Mouse (Mus musculus) ovary, adult 18-20 months (tissue): Measurements from ENCODE around the gene Slc7a6.
A peak's percentile ranks its signal among the peaks of the same experiment; 100 is the strongest.

ENCODE experiments used
- DNase-seq: peaks from one replicate; pipeline ENCODE4 v3.0.0; 2022; ENCODE audit warnings: low spot score, mixed read lengths

The Slc7a6 gene

GRCm38 (mm10) chr8:106140191-106140590 lies 28.5 kb upstream of the Slc7a6 start:
- DNase-seq = no peak

GRCm38 (mm10) chr8:106140769-106141168 lies 27.9 kb upstream of the Slc7a6 start:
- peak; percentile 64 for DNase-seq

GRCm38 (mm10) chr8:106145331-106145730 lies 23.3 kb upstream of the Slc7a6 start:
- no peak for DNase-seq

- DNase-seq = no peak
Observed at GRCm38 (mm10) chr8:106146014-106146413, 22.6 kb upstream of the Slc7a6 start.

- DNase-seq = peak; percentile 80
Observed at GRCm38 (mm10) chr8:106147868-106148565, 20.6 kb upstream of the Slc7a6 start.

DNA sequence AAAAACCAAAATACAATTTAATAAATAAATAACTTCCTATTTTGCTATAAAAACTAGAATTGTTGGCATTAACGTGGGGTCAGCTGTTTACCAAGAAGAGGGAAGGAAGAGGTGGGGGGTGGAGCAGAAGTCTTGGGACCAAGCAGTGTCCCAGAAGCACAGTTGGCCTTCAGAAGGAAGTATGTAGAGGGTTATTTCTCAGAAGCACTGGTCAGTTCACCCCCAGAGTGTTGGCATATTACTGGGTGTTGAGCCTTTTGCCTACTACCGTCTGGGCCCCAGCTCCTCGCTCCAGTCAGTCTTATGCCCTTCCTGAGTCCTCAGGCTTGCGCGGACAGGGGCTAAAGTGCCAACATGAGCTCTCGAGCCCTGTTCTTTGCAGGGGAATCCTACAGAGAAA lies 19.6 kb upstream of the Slc7a6 start:
- DNase-seq = no peak

DNA sequence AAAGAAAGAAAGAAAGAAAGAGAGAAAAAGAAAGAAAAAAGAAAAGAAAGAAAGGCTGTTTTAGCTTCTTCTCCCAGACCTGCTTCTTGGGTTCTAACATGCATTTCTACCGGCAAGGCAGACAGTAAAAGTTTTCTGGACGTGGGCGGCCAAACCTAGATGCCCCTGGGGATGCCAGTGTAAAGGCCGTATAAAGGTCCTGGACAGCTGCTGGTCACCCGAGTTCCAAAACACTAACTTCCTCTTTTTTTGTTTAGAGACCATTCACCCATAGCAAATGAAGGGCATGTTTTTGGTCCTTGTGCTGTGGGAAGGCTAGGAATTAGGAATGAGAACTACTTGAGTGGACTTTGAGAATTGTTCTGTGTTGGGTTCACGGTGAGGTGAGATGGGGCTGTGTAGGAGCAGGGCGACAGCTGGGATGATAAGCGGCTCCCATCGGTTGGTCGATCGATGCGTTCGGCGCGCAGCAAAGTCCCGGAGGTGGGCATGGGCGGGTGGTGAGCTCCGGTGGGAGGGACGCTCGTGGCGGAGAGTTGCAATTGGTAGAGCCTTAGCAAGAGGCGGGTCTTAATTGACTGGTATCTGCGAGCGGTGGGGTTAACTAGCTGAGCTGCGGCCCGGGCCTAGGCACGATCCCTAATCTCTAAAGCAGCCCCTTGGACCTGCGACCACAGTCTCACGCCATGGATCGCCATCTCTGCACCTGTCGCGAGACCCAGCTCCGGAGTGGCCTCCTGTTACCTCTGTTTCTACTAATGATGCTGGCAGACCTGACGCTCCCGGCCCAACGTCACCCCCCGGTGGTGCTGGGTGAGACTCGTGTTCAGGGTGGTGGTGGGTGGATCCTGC lies 18.6 kb upstream of the Slc7a6 start, which contains the start of gene Pla2g15:
Pla2g15 (plus strand) TSS at position 599 of the 852 bp plus-strand sequence.
- DNase-seq = peak; percentile 90

DNA sequence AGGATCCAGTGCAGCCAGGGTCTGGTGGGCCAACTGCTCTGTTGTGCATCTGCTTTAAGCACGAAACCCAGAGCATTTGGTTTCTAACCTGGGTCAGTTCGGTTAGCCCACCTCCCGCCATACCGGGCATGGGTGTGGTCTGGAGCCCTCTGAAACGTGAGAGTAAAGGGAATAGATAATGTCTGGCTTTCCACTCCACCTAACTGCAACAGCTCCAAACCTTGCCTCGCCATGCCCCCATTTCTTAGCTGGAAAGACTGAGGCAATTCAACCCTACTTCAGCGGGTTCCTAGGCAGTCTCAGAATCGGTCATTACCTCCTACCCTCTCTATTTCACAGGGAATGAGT lies 18.0 kb upstream of the Slc7a6 start:
- no peak for DNase-seq

DNA sequence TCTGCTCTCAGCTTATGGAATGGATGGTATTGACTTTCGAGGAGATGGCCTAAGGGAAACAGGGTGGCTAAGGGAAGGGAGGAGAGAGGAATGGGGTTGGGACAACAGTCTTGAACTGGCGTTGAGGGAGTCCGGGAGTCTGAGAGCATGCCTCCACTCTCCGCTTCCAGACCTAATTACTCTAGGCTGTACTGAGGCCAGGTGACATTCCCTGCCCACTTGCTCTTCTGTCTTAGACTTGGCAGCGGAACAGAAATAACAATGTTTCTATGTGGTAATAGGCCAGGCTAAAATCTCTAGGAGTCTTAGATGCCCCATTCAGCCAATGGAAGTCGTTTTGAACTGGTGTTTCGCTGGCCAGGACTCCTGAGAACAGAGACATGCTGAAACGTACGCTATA lies 17.6 kb upstream of the Slc7a6 start:
- no peak for DNase-seq

DNA sequence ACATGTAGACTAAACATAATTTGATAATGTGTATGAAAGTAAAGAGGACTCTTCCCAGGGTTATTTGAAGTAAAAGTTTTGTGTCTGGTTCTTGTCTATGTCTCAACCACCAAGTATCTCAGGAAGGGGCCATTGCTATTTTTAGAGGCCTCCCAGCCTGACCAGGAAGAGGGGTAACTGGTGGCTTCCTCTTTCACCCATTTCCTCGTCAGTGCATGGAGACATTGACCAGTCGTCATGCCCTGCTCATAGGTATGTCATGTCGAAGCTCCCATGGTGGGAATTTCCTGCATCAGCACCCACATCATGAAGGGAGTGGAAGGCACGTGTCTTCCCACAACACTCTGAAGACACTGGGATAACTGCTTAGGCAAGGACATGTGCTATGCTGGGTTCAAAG lies 15.8 kb upstream of the Slc7a6 start:
- DNase-seq = no peak

GRCm38 (mm10) chr8:106157419-106157818 lies 11.2 kb upstream of the Slc7a6 start:
- DNase-seq = no peak

- DNase-seq = no peak
Observed at GRCm38 (mm10) chr8:106158381-106158780, 10.3 kb upstream of the Slc7a6 start.

DNA sequence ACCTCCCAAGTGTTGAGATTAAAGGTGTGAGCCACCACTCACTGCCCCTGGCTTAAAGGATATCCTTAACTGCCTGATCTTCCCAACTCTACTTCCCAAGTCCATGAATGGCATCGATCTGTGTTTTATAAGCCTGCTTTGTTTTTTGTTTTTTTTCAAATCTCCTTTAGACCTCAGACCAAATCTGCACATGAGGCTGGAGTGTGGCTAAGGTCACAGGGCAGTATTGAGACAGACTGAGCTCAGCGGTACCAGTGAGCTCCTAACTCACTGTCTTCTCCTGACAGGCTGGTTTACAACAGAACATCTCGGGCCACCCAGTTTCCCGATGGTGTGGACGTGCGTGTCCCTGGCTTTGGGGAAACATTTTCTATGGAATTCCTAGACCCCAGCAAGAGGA lies 8.8 kb upstream of the Slc7a6 start:
- no peak for DNase-seq

- DNase-seq = no peak
Observed at GRCm38 (mm10) chr8:106163251-106163650, 5.4 kb upstream of the Slc7a6 start.

DNA sequence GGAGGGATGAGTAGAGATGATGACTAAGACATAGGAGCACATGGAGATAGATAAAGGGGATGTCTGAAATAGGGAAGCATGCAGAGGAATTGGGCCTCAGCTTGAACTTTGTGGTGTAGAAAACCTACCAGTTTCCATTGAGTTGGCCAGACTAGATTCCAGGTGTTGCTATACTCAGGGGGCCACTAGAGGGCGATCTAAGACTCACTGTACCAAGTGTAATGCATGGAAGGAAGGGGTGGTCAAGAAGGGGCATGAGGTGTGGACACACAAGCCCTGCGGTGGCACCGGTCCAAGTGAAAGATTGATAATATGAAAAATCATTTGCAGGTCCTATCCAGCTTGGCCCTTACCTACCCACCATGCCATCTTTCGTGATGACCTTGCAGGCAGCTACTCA lies 3.2 kb upstream of the Slc7a6 start:
- DNase-seq = peak; percentile 32

GRCm38 (mm10) chr8:106169017-106169933 lies 618 bp downstream of the Slc7a6 start:
- DNase-seq = peak; percentile 26

- DNase-seq = no peak
Observed at GRCm38 (mm10) chr8:106169934-106170480, 1.4 kb downstream of the Slc7a6 start.

GRCm38 (mm10) chr8:106173566-106173965 lies 4.9 kb downstream of the Slc7a6 start:
- no peak for DNase-seq

DNA sequence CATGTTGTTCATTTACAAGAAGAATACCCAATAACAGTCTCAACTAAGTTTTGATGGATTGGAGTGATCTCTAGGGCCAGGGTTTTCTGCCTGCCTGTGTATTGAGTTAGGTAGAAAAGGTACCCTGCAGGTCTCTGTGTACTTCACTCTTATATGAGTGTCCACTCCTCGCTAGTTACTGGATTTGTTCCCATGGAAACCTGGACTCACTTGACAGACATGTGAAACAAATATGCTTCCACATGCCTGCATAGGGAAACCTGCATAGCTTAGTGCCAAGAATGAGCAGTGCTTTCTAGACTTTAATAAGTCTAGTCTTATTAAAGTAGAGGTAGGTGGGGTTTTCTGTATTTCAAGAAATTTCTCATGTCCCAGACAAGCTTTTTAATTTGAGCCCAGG lies 8.2 kb downstream of the Slc7a6 start:
- no peak for DNase-seq

GRCm38 (mm10) chr8:106177594-106177993 lies 8.9 kb downstream of the Slc7a6 start:
- no peak for DNase-seq

DNA sequence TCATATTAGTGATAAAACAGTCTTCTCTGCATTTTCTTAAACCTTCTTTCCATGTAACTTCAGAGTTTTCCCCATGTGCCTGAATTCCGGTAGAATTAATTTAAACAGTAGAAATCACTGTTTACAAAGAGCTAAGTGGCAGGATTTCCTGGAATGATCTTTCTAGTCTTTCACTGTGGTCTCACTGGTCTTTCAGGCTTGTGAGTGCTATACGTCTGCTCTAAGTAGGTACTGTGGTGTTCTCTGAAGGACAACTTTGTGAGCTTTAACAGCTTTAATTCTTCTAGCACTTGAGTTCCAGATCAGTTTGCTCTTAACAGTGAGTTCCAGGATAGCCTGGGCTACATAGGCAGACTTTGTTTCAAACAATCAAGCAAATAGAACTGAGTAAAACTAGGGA lies 9.8 kb downstream of the Slc7a6 start:
- no peak for DNase-seq

DNA sequence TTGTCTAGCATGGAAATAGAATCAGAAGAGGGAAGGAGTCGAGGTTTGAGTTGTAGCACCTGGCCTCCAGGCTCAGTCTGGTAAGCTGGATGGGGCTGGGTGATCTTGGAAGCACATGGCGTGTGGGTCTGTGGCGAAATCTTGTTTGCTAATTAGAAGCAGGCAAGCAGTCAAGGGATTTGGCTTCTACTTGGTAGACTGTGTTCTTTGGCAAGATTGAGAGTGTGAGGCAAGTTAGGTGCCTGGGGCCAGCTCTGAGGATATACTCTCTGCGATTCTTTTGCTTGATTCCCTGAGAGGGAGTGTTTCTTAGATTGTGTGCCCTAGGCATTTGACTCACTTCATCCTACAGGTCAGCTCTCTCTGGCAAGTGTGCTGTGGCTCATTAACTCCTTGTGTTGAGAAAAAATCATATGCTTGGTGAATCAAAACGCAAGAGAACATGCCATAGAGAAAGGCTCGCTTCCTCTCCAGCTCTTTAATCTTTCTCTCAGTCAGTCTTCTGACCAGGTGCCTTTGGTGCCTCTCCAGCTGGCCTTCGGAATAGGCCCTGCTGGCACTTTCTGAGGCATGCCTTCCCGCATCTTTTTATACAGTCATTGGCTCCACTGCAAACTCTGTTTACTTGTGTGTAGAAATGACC lies 17.1 kb downstream of the Slc7a6 start:
- no peak for DNase-seq
